Mouse (Mus musculus) lung, adult 18-20 months (tissue): ENCODE results near the gene Fan1.

Experiments used
- DNase-seq, 2 experiments: peaks; one replicate each; pipeline ENCODE4 v3.0.0; 2022; ENCODE audit warnings: mixed read lengths in 2 of 2

Fan1 gene

GRCm38 (mm10) chr7:64327486-64327885 lies 46.4 kb downstream of the Fan1 start:
- DNase-seq = no peak

GRCm38 (mm10) chr7:64326892-64327291 lies 47.0 kb downstream of the Fan1 start:
- peak; percentile 73 to 83 for DNase-seq

- DNase-seq = no peak
Measured at GRCm38 (mm10) chr7:64321658-64322057, 52.2 kb downstream of the Fan1 start.

GRCm38 (mm10) chr7:64321125-64321524 lies 52.8 kb downstream of the Fan1 start:
- no peak for DNase-seq

GRCm38 (mm10) chr7:64312811-64313210 lies 61.1 kb downstream of the Fan1 start:
- DNase-seq = no peak

GRCm38 (mm10) chr7:64310756-64311155 lies 63.1 kb downstream of the Fan1 start:
- no peak for DNase-seq

GRCm38 (mm10) chr7:64310241-64310640 lies 63.7 kb downstream of the Fan1 start:
- no peak for DNase-seq
